Mouse (Mus musculus) lung, adult 2 months (tissue): ENCODE data around the gene Fibp. TPM values are rescaled to one million over a fixed set of nuclear protein-coding genes. Genes with fewer than 3 reads are reported as not detected.

Experiments
- DNase-seq: peaks from one replicate; pipeline ENCODE4 v3.0.0; 2022
- H3K4me1 ChIP-seq: fragments of 200-500 bp; 2 replicates; pipeline ENCODE4 v1.6.1; 2011; ENCODE audit warnings: low read length; ENCODE audit not compliant: control insufficient read depth, insufficient read depth
- H3K4me3 ChIP-seq: fragments of 200-500 bp; replicated peaks from 2 replicates; pipeline ENCODE3; 2011; ENCODE audit warnings: low read depth, mild to moderate bottlenecking, control low read depth, low read length; ENCODE audit errors: extremely low read depth
- CTCF ChIP-seq: fragments of 200-500 bp; IDR thresholded peaks from 2 replicates; pipeline ENCODE4 v1.5.1; 2011; ENCODE audit warnings: mild to moderate bottlenecking, low read length, control low read depth; ENCODE audit not compliant: insufficient read depth
- POLR2A ChIP-seq: fragments of 200-500 bp; IDR thresholded peaks from 2 replicates; pipeline ENCODE4 v1.6.1; 2011; ENCODE audit warnings: low read depth, mild to moderate bottlenecking, control low read depth, low read length, borderline replicate concordance; ENCODE audit errors: extremely low read depth
- WGBS: fragments of 180-500 bp; shearing (Covaris S2); methylation state at CpG from one replicate; pipeline ENCODE4 v1.1.7; 2018; 5-methylcytosine and 5-hydroxymethylcytosine counted together
- polyA plus RNA-seq: library from polyadenylated mRNA; depleted of rRNA; stranded (reverse); fragments of >200 nt; gene quantifications from 2 replicates; pipeline ENCODE4 v1.2.3, GENCODE M21; 2012

Gene Fibp
- polyA plus RNA-seq, 1 experiment = 144 TPM

GRCm38 (mm10) chr19:5422895-5423443 lies 37.4 kb upstream of the Fibp start:
- no peak for TF ChIP-seq CTCF
- TF ChIP-seq POLR2A = no peak
- Histone ChIP-seq H3K4me3 (no peak overlapping the region), H3K4me1 (peaks cover 17% of the 10 kb centered on the region)
- no peak for DNase-seq
- 75% methylated on average over 9 of the region's 9 CpGs for WGBS

- H3K4me1 ChIP-seq = peaks cover 17% of the 10 kb centered on the region
- TF ChIP-seq CTCF (no peak), POLR2A (peak; percentile 16; the same call in 1 of the 2 replicates)
- DNase-seq = no peak
- 44% methylated on average over 12 of the region's 12 CpGs for WGBS
- H3K4me3 ChIP-seq = peak overlapping the region; percentile 98
Observed at GRCm38 (mm10) chr19:5423561-5423960, 36.9 kb upstream of the Fibp start.

DNA sequence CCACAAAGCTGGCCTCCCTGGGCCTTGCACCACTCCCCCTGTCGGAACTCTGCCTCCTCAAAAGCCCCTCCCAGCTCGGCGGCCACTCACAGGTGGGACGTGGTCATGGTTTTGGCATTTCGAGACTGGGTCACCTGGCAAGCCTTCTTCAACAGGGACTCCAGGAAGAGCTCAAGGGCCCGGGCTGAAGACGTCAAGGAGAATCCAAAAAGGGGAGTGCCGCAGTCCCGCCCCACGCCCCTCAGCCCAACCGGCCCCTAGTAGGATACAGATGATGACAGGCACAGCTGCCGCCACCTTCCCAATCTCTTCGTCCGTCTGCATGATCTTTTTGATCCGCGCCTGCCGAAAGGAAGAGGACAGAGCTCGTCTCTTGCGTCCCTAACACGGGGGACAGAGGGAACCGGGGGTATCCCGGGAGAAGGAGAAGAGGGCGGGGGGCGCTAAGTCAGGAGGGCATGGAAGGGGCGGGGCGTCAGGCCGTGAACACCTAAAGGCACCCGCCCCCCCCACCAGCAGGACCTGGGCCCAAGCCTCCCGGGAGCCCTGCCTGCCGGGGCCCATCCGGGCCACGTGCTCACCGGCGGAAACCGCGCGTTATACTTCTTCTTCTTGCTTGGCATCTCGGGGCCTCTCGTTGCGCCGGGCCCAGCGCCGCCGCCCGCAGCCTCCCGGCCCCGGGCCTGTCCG lies 36.2 kb upstream of the Fibp start:
- peak; percentile 36; the same call in 1 of the 2 replicates for TF ChIP-seq POLR2A
- no peak for TF ChIP-seq CTCF
- Histone ChIP-seq H3K4me3 (peak overlapping the region; percentile 98), H3K4me1 (peaks cover 17% of the 10 kb centered on the region)
- under 1% methylated on average over 47 of the region's 48 CpGs for WGBS
- peak; percentile 80 for DNase-seq

- under 1% methylated on average over 66 of the region's 87 CpGs for WGBS
- TF ChIP-seq POLR2A = peak; percentile 58; the same call in 1 of the 2 replicates
- no peak for TF ChIP-seq CTCF
- Histone ChIP-seq H3K4me1 (peaks cover 17% of the 10 kb centered on the region), H3K4me3 (peak within 1 kb of the TSS; percentile 98)
- DNase-seq = peak; percentile 89
Observed at GRCm38 (mm10) chr19:5424782-5425741, 35.4 kb upstream of the Fibp start, which contains the start of the genes Drap1 and AI837181. Gene Drap1 (minus strand): TSS chr19:5424979. Gene AI837181 (plus strand): TSS chr19:5425144.

DNA sequence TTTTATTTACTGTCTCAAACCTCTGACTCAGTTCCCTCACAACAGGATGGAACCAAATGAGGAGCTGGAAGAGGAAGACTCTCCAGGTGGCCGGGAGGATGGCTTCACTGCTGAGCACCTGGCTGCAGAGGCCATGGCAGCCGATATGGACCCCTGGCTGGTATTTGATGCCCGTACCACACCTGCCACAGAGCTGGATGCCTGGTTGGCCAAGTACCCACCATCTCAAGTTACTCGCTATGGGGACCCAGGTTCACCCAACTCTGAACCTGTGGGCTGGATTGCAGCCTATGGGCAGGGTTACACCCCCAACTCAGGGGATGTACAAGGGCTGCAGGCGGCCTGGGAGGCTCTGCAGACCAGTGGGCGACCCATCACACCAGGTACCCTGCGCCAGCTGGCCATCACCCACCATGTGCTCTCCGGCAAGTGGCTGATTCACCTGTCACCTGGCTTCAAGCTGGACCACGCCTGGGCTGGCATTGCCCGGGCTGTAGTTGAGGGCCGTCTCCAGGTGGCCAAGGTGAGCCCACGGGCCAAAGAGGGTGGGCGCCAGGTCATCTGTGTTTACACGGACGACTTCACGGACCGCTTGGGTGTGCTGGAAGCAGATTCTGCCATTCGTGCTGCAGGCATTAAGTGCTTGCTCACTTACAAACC lies 34.4 kb upstream of the Fibp start:
- Histone ChIP-seq H3K4me3 (peak overlapping the region; percentile 98), H3K4me1 (peaks cover 17% of the 10 kb centered on the region)
- 80% methylated on average over 18 of the region's 18 CpGs for WGBS
- TF ChIP-seq POLR2A = no peak
- DNase-seq = no peak

DNA sequence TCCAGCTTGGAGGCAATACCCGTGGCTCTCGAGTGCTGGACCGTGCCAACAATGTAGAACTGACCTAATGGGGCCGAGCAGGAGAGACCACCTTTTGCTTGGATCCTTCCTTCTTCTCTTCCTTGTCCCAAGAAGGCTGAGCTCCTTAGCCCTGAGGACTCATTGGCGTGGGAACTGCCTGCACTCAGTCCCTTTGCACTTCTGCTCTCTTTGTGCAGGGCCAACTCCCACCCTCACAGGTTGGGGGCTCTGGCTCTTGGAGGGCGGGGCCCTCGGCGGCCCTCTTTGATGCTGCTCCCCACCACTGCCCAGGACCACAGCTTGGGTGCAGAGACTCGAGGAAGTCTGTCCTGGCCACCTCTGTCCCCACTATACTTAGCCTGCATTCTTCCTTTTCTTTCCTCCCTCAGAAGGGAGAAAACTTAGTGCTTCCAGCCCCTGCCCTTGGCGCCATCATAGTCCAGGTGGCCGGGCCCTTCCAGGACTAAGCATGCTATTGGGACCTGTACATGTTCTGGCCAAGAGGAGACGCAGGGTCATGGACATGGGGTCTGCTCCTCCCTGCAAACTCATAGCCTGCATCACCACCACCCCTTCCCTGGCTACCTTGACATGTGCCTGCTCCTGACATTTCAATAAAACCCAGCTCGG lies 33.6 kb upstream of the Fibp start:
- WGBS = 87% methylated on average over 13 of the region's 13 CpGs
- Histone ChIP-seq H3K4me1 (peaks cover 17% of the 10 kb centered on the region), H3K4me3 (no peak overlapping the region)

GRCm38 (mm10) chr19:5428083-5428482 lies 32.3 kb upstream of the Fibp start:
- Histone ChIP-seq H3K4me3 (no peak overlapping the region), H3K4me1 (peaks cover 22% of the 10 kb centered on the region)
- no peak for DNase-seq
- TF ChIP-seq CTCF (no peak), POLR2A (no peak)
- 78% methylated on average over 2 of the region's 2 CpGs for WGBS

More for the DNA sequence above, 33.6 kb upstream of the Fibp start:
- no peak for TF ChIP-seq POLR2A
- TF ChIP-seq CTCF = no peak
- no peak for DNase-seq

DNA sequence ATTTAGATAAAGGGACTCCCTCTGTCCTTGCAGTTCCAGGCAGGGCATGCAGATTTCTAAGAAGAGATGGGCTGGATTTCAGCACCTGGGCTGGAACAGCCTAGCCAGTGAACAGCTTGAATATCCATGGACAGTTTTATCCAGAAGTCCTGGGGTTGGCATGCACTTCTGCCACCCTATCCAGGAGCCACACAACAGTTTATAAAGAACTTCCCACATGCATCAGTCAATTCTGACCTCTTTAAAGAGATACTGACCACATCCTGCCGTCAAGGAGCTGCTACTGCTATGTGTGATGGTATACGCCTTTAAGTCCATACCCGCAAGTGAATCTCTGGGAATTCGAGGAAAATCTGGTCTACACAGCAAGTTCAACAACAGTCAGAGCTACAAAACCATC lies 31.2 kb upstream of the Fibp start:
- Histone ChIP-seq H3K4me3 (no peak overlapping the region), H3K4me1 (peaks cover 27% of the 10 kb centered on the region)
- WGBS = 54% methylated on average over 4 of the region's 4 CpGs
- TF ChIP-seq POLR2A = no peak
- TF ChIP-seq CTCF = no peak
- no peak for DNase-seq
